Mouse (Mus musculus) midbrain, embryonic 16.5 days (tissue): ENCODE data around the gene Tmem25. TPM values are rescaled to one million over a fixed set of nuclear protein-coding genes. Genes with fewer than 3 reads are reported as not detected.
"Not testable (repeated sequence)": the region's sequence is repeated elsewhere in the genome, so short reads cannot be mapped to it uniquely, and the experiment has no call there.

ENCODE experiments used
- ATAC-seq: fragments of 200-750 bp; cut with Nextera tagmentation; 2 replicates; pipeline ENCODE4 v1.8.0; 2017; ENCODE audit warnings: moderate TSS enrichment
- H3K27ac ChIP-seq: fragments of 300-500 bp; sonication (generic); 2 replicates; pipeline ENCODE4 v1.5.1; 2014; ENCODE audit warnings: mild to moderate bottlenecking, low read length, mixed read lengths
- H3K27me3 ChIP-seq: fragments of 300-500 bp; sonication (generic); 2 replicates; pipeline ENCODE4 v1.6.1; 2014; ENCODE audit warnings: low read depth, low read length, mixed read lengths; ENCODE audit not compliant: control insufficient read depth, insufficient read depth
- H3K36me3 ChIP-seq: fragments of 300-500 bp; sonication (generic); 2 replicates; pipeline ENCODE4 v1.6.1; 2014; ENCODE audit warnings: mild to moderate bottlenecking, low read length, moderate library complexity, mixed read lengths; ENCODE audit not compliant: control insufficient read depth, insufficient read depth
- H3K4me1 ChIP-seq: fragments of 300-500 bp; sonication (generic); 2 replicates; pipeline ENCODE4 v1.6.1; 2014; ENCODE audit warnings: mild to moderate bottlenecking, low read length, mixed read lengths; ENCODE audit not compliant: control insufficient read depth, insufficient read depth
- H3K4me2 ChIP-seq: fragments of 300-500 bp; sonication (generic); 2 replicates; pipeline ENCODE4 v1.6.1; 2014; ENCODE audit warnings: mild to moderate bottlenecking, low read length, mixed read lengths
- H3K4me3 ChIP-seq: fragments of 300-500 bp; sonication (generic); 2 replicates; pipeline ENCODE4 v1.5.1; 2014; ENCODE audit warnings: low read depth, mild to moderate bottlenecking, low read length, moderate library complexity, mixed read lengths
- H3K9ac ChIP-seq: fragments of 300-500 bp; sonication (generic); 2 replicates; pipeline ENCODE4 v1.6.1; 2014; ENCODE audit warnings: low read depth, low read length, mixed read lengths
- H3K9me3 ChIP-seq: fragments of 300-500 bp; sonication (generic); replicated peaks from 2 replicates; pipeline ENCODE4 v1.6.1; 2014; ENCODE audit warnings: mild to moderate bottlenecking, low read length, mixed read lengths; ENCODE audit not compliant: control insufficient read depth, poor library complexity, severe bottlenecking
- WGBS: fragments of 180-500 bp; shearing (Covaris S2); extraction: QIAGEN DNeasy Blood & Tissue Kit; methylation state at CpG from one replicate; pipeline ENCODE4 v1.1.7; 2014; 5-methylcytosine and 5-hydroxymethylcytosine counted together
- polyA plus RNA-seq: library from polyadenylated mRNA; unstranded; fragments of >200 nt; fragmentation: Nextera tagmentation; extraction: Ambion mirVana; gene quantifications from 2 replicates; pipeline ENCODE4 v1.2.1, GENCODE M21; 2015

Gene Tmem25
- polyA plus RNA-seq, 1 experiment from 2014 or later = 19.8 TPM

- 78% methylated on average over 6 of the region's 6 CpGs for WGBS
- ATAC-seq = no peak
Measured at GRCm38 (mm10) chr9:44801669-44802068, 2.6 kb upstream of the Tmem25 start.

DNA sequence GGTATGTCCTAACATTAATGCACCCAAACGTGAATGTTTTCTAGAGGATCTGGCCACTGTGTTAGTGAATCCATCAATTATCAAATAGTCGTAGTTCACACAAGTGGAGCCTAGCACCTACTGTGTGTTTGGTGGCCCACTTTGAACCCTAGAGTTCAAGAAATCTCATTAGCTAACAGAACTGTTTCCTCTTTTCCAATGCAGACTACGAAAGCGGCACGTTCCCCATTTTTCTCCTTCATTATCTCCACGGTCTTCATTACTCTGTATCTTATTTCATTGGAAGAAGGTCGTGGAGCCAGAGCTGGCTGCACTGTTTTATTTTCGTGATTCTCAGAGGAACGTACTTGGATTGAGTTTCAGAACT, 834 bp upstream of the Tmem25 start:
- peak overlapping the region; percentile 81 for H3K9ac ChIP-seq

More at GRCm38 (mm10) chr9:44801669-44802068, 2.6 kb upstream of the Tmem25 start:
- Histone ChIP-seq H3K4me1 (peaks cover 14% of the 10 kb centered on the region), H3K4me2 (no peak overlapping the region), H3K9ac (no peak overlapping the region), H3K27ac (no peak overlapping the region), H3K27me3 (peaks cover 2% of the 10 kb centered on the region; the same call in 1 of the 2 replicates), H3K4me3 (no peak overlapping the region), H3K36me3 (peaks cover 12% of the 10 kb centered on the region), H3K9me3 (no peaks in the 10 kb centered on the region)

GRCm38 (mm10) chr9:44798298-44798697, 809 bp downstream of the Tmem25 start:
- H3K36me3 ChIP-seq = no peaks in the 10 kb centered on the region
- 50% methylated on average over 7 of the region's 7 CpGs for WGBS
- H3K27me3 ChIP-seq = peaks cover 2% of the 10 kb centered on the region; the same call in 1 of the 2 replicates
- peak overlapping the region; percentile 69 for H3K4me3 ChIP-seq
- peak overlapping the region; percentile 95 for H3K4me2 ChIP-seq
- no peaks in the 10 kb centered on the region for H3K9me3 ChIP-seq
- no peak for ATAC-seq
- H3K9ac ChIP-seq = peak overlapping the region; percentile 81
- H3K4me1 ChIP-seq = peaks cover 14% of the 10 kb centered on the region
- no peak overlapping the region for H3K27ac ChIP-seq

More for the DNA sequence above, 834 bp upstream of the Tmem25 start:
- 41% methylated on average over 9 of the region's 9 CpGs for WGBS
- ATAC-seq = no peak
- H3K4me1 ChIP-seq = peaks cover 14% of the 10 kb centered on the region
- no peaks in the 10 kb centered on the region for H3K9me3 ChIP-seq
- peak overlapping the region; percentile 95 for H3K4me2 ChIP-seq
- H3K27me3 ChIP-seq = peaks cover 2% of the 10 kb centered on the region; the same call in 1 of the 2 replicates
- H3K27ac ChIP-seq = no peak overlapping the region
- H3K4me3 ChIP-seq = peak overlapping the region; percentile 69
- H3K36me3 ChIP-seq = 0 out of 2 replicates have a peak, but pooled peaks cover 3% of the 10 kb centered on the region

DNA sequence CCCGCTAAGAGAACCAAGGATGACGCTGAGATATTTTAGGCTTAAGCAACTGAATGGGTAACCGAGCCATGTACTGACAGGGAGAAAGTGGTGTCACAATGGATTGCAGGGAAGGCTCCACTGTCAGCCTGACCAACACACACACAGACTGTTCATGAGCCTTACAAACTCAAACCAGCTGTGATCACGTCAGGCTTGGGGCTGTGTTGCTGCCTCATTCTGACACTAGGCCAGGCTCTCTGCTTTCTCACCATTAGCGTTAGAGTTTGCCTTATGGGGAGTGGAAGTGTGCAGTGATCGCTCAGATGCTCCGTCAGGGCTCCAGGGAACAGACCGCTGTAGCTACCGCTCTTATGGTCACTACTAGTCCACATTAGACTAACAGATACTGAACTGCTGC, 6.3 kb downstream of the Tmem25 start:
- 79% methylated on average over 9 of the region's 9 CpGs for WGBS
- Histone ChIP-seq H3K9me3 (no peaks in the 10 kb centered on the region), H3K4me1 (no peaks in the 10 kb centered on the region; the same call in 1 of the 2 replicates), H3K36me3 (peaks cover 30% of the 10 kb centered on the region), H3K4me2 (no peak overlapping the region), H3K4me3 (no peak overlapping the region), H3K27me3 (no peaks in the 10 kb centered on the region), H3K9ac (no peak overlapping the region), H3K27ac (no peak overlapping the region)
- no peak for ATAC-seq

GRCm38 (mm10) chr9:44772750-44773651, 26.1 kb downstream of the Tmem25 start:
- H3K4me3 ChIP-seq = peak overlapping the region; percentile 67
- WGBS = under 1% methylated on average over 41 of the region's 41 CpGs

GRCm38 (mm10) chr9:44772392-44772749, 26.7 kb downstream of the Tmem25 start:
- WGBS = 21% methylated on average over 5 of the region's 5 CpGs
- Histone ChIP-seq H3K4me1 (peaks cover 12% of the 10 kb centered on the region), H3K4me2 (no peak overlapping the region), H3K4me3 (peak overlapping the region; percentile 67; the same call in 1 of the 2 replicates), H3K9me3 (no peaks in the 10 kb centered on the region), H3K9ac (no peak overlapping the region), H3K27me3 (no peaks in the 10 kb centered on the region), H3K27ac (peak overlapping the region; percentile 48), H3K36me3 (0 out of 2 replicates have a peak, but pooled peaks cover 6% of the 10 kb centered on the region)
- ATAC-seq = no peak

More at GRCm38 (mm10) chr9:44772750-44773651, 26.1 kb downstream of the Tmem25 start:
- H3K4me1 ChIP-seq = peaks cover 12% of the 10 kb centered on the region
- H3K4me2 ChIP-seq = peak overlapping the region; percentile 67
- peaks cover 7% of the 10 kb centered on the region; the same call in 1 of the 2 replicates for H3K36me3 ChIP-seq
- ATAC-seq = peak; percentile 99
- H3K9ac ChIP-seq = peak overlapping the region; percentile 81
- no peaks in the 10 kb centered on the region for H3K27me3 ChIP-seq
- H3K27ac ChIP-seq = peak overlapping the region; percentile 89
- H3K9me3 ChIP-seq = no peaks in the 10 kb centered on the region

DNA sequence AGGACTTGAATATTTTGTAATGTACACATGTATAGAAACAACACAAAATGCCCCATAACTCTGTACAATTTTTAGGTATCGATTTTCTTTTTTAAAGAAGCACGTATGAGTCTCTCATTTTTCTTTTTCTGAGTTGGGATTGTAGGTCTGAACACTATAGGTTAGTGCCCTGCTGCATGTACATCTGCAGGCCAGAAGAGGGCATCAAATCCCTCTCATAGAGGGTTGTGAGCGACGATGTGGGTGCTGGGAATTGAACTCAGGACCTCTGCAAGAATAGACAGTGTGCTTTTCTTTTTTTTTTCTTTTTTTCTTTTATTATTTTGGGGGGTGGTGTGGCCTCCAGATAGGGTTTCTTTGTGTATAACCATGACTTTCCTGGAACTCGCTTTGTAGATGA, 27.7 kb downstream of the Tmem25 start:
- H3K4me2 ChIP-seq = no peak overlapping the region
- H3K36me3 ChIP-seq = 0 out of 2 replicates have a peak, but pooled peaks cover 6% of the 10 kb centered on the region
- H3K9me3 ChIP-seq = no peaks in the 10 kb centered on the region
- H3K27me3 ChIP-seq = no peaks in the 10 kb centered on the region
- WGBS = 93% methylated on average over 5 of the region's 5 CpGs
- no peak for ATAC-seq
- peaks cover 15% of the 10 kb centered on the region for H3K4me1 ChIP-seq
- no peak overlapping the region for H3K27ac ChIP-seq
- no peak overlapping the region for H3K9ac ChIP-seq
- H3K4me3 ChIP-seq = no peak overlapping the region

GRCm38 (mm10) chr9:44768029-44768394, 31.1 kb downstream of the Tmem25 start:
- H3K27me3 ChIP-seq, H3K9me3 ChIP-seq, H3K9ac ChIP-seq, ATAC-seq, H3K36me3 ChIP-seq: not testable (repeated sequence)
- H3K4me2 ChIP-seq = peak overlapping the region; percentile 82
- H3K4me1 ChIP-seq = peaks cover 22% of the 10 kb centered on the region
- 42% methylated on average over 7 of the region's 9 CpGs for WGBS
- peak overlapping the region; percentile 61; the same call in 1 of the 2 replicates for H3K27ac ChIP-seq
- peak overlapping the region; percentile 93 for H3K4me3 ChIP-seq
